Mouse (Mus musculus) liver, embryonic 14 days (tissue): ENCODE data around the gene Ccdc141. TPM values are rescaled to one million over a fixed set of nuclear protein-coding genes. Genes with fewer than 3 reads are reported as not detected.

Source experiments
- polyA plus RNA-seq: library from polyadenylated mRNA; depleted of rRNA; stranded (reverse); fragments of >200 nt; gene quantifications from 2 replicates; pipeline ENCODE4 v1.2.3, GENCODE M21; 2012; rRNA removed

Ccdc141 gene
- polyA plus RNA-seq, result 0.49 and 0.50 TPM in 2 replicates

GRCm38 (mm10) chr2:77170633-77171105 lies at the start of gene Ccdc141:
Gene Ccdc141 (minus strand): TSS chr2:77170636.

GRCm38 (mm10) chr2:76982391-76983145 lies 187.9 kb downstream of the Ccdc141 start, which contains the start of gene Ttn:
Gene Ttn (minus strand): TSS chr2:76982547.

Other genes starting within 250 kb of the Ccdc141 start
- gene Ttn, start 188.1 kb downstream of the Ccdc141 start, polyA plus RNA-seq, result 0.01 and 0.32 TPM in 2 replicates
- 0.40 and 0.62 TPM in 2 replicates for gene Sestd1, start 110.0 kb upstream of the Ccdc141 start, polyA plus RNA-seq